Mouse (Mus musculus) liver, embryonic 14.5 days (tissue): Measurements from ENCODE around the gene Mast2.

Experiments used
- CTCF ChIP-seq: IDR thresholded peaks from 2 replicates; pipeline ENCODE4 v1.5.1; 2016; ENCODE audit warnings: antibody characterized with exemption, low read depth, control low read depth
- EP300 ChIP-seq: IDR thresholded peaks from 2 replicates; pipeline ENCODE4 v1.6.1; 2016; ENCODE audit warnings: antibody characterized with exemption, low read depth

- TF ChIP-seq CTCF = peak; percentile 37
- TF ChIP-seq EP300 = no peak
Observed at GRCm38 (mm10) chr4:116282211-116282610, 181.8 kb downstream of the Mast2 start.
